Mouse (Mus musculus): Measurements from ENCODE around the gene Dock9.

- no peak for TF ChIP-seq CTCF (IDR thresholded peaks at IDR 0.05; ENCODE audit: extremely low read depth, insufficient read depth, low read length)
- no peak for TF ChIP-seq POLR2A (IDR thresholded peaks at IDR 0.05; ENCODE audit: extremely low read depth, insufficient read depth, low read length)
Observed at GRCm38 (mm10) chr14:121611533-121611932, 186.1 kb downstream of the Dock9 start.

Data from cortical plate, adult 2 months (tissue).